Mouse (Mus musculus) intestine, postnatal 0 days (tissue): ENCODE measurements around the gene Plpp7. TPM values are rescaled to one million over a fixed set of nuclear protein-coding genes. Genes with fewer than 3 reads are reported as not detected.

Experiments used
- ATAC-seq: fragments of 200-750 bp; cut with Nextera tagmentation; 2 replicates; pipeline ENCODE4 v1.8.0; 2017; ENCODE audit warnings: mild to moderate bottlenecking, moderate TSS enrichment, moderate library complexity
- H3K27ac ChIP-seq: fragments of 300-500 bp; sonication (generic); 2 replicates; pipeline ENCODE4 v1.5.1; 2014; ENCODE audit warnings: mild to moderate bottlenecking, low read depth, low read length, moderate library complexity
- H3K27me3 ChIP-seq: fragments of 300-500 bp; sonication (generic); replicated peaks from 2 replicates; pipeline ENCODE4 v1.6.1; 2014; ENCODE audit warnings: low read length, mixed read lengths; ENCODE audit not compliant: control insufficient read depth, insufficient read depth
- H3K36me3 ChIP-seq: fragments of 300-500 bp; sonication (generic); 2 replicates; pipeline ENCODE4 v1.6.1; 2014; ENCODE audit warnings: mild to moderate bottlenecking, moderate library complexity; ENCODE audit not compliant: control insufficient read depth, insufficient read depth
- H3K4me1 ChIP-seq: fragments of 300-500 bp; sonication (generic); replicated peaks from 2 replicates; pipeline ENCODE4 v1.6.1; 2014; ENCODE audit warnings: antibody characterized with exemption, low read length, mixed read lengths; ENCODE audit not compliant: control insufficient read depth, insufficient read depth
- H3K4me2 ChIP-seq: fragments of 300-500 bp; sonication (generic); replicated peaks from 2 replicates; pipeline ENCODE4 v1.6.1; 2014; ENCODE audit warnings: low read depth, mild to moderate bottlenecking, moderate library complexity
- H3K4me3 ChIP-seq: fragments of 300-500 bp; sonication (generic); 2 replicates; pipeline ENCODE4 v1.5.1; 2014; ENCODE audit warnings: low read depth, low read length
- H3K9ac ChIP-seq: fragments of 300-500 bp; sonication (generic); 2 replicates; pipeline ENCODE4 v1.6.1; 2014; ENCODE audit warnings: mild to moderate bottlenecking, low read depth, low read length
- H3K9me3 ChIP-seq: fragments of 300-500 bp; sonication (generic); 2 replicates; pipeline ENCODE4 v1.6.1; 2016; ENCODE audit warnings: mixed run types; ENCODE audit not compliant: control insufficient read depth
- CTCF ChIP-seq: sonication (generic); IDR thresholded peaks from 2 replicates; pipeline ENCODE4 v1.5.1; 2016; ENCODE audit warnings: low read depth, mild to moderate bottlenecking, control low read depth, antibody characterized with exemption, moderate library complexity
- WGBS: fragments of 180-500 bp; shearing (Covaris S2); extraction: QIAGEN DNeasy Blood & Tissue Kit; methylation state at CpG from one replicate; pipeline ENCODE4 v1.1.7; 2014; 5-methylcytosine and 5-hydroxymethylcytosine counted together
- polyA plus RNA-seq: library from polyadenylated mRNA; unstranded; fragments of >200 nt; fragmentation: Nextera tagmentation; extraction: Ambion mirVana; gene quantifications from 2 replicates; pipeline ENCODE4 v1.2.1, GENCODE M21; 2015

Plpp7 gene
- polyA plus RNA-seq: 3.1 and 3.8 TPM in 2 replicates

DNA sequence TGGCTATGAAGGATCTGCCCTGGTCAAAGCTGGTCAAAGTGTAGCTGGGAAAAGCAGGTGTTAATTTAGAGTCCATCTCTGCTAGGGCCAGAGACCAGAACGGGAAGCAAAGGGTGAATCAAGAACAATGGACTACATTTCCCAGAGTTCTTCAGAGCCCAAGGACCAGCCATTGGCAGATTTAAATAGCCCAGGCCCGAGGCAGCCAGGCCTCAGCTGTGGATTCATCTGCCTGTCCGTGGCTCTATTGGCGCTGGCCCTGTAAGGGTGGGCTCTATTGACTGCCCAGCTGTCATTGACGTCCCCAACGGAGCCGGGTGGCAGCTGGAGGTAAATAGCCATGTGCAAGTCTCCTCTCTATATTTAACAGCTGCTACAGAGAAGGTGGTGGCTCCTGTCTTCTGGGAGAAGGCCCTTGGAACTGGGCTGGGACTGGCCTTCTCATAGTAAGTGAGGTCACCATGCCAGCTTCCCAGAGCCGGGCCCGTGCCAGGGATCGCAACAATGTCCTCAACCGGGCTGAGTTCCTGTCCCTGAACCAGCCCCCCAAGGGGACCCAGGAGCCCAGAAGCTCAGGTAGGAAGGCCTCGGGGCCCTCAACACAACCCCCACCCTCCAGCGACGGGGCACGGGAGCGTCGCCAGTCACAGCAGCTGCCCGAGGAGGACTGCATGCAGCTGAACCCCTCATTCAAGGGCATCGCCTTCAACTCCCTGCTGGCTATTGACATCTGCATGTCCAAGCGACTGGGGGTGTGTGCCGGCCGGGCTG is at the start of gene Plpp7:
TSS of gene Plpp7 (plus strand) at position 178 of the 771 bp plus-strand sequence.
- Histone ChIP-seq H3K36me3 (no peaks in the 10 kb centered on the region; the same call in 1 of the 2 replicates), H3K27me3 (no peaks in the 10 kb centered on the region), H3K27ac (no peak within 1 kb of the TSS; the same call in 1 of the 2 replicates), H3K9me3 (no peaks in the 10 kb centered on the region), H3K4me3 (peak within 1 kb of the TSS; percentile 29), H3K9ac (peak within 1 kb of the TSS; percentile 17), H3K4me2 (peak within 1 kb of the TSS; percentile 62), H3K4me1 (0 out of 2 replicates have a peak, but pooled peaks cover 3% of the 10 kb centered on the region)
- no peak for ATAC-seq
- TF ChIP-seq CTCF: no peak
- 55% methylated on average over 22 of the region's 22 CpGs for WGBS

GRCm38 (mm10) chr2:32046009-32046408 is 49.3 kb upstream of the Plpp7 start:
- Histone ChIP-seq H3K4me2 (no peak overlapping the region), H3K9ac (no peak overlapping the region), H3K4me1 (no peaks in the 10 kb centered on the region), H3K36me3 (peaks cover 78% of the 10 kb centered on the region), H3K27me3 (no peaks in the 10 kb centered on the region), H3K27ac (no peak overlapping the region), H3K9me3 (no peaks in the 10 kb centered on the region), H3K4me3 (no peak overlapping the region)
- WGBS: 85% methylated on average over 10 of the region's 10 CpGs
- TF ChIP-seq CTCF: no peak
- no peak for ATAC-seq

DNA sequence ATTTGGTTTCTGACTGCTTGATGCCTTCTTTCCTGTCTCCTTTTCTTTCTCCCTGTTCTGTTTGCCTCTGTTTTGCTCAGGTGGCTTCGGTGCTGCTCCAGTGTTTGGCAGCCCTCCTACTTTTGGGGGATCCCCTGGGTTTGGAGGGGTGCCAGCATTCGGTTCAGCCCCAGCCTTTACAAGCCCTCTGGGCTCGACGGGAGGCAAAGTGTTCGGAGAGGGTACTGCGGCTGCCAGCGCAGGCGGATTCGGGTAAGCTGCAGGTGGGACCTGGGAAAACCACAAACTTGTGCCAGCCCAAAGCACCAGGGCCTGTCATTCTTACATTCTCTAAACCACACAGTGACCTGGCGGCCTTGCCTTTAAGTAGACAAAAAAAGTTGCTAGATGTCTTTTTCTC is 48.0 kb upstream of the Plpp7 start:
- Histone ChIP-seq H3K27ac (no peak overlapping the region), H3K27me3 (no peaks in the 10 kb centered on the region), H3K9ac (no peak overlapping the region), H3K9me3 (no peaks in the 10 kb centered on the region), H3K36me3 (peaks cover 81% of the 10 kb centered on the region), H3K4me1 (no peaks in the 10 kb centered on the region), H3K4me3 (no peak overlapping the region), H3K4me2 (no peak overlapping the region)
- no peak for ATAC-seq
- WGBS: 90% methylated on average over 10 of the region's 10 CpGs
- TF ChIP-seq CTCF: no peak

DNA sequence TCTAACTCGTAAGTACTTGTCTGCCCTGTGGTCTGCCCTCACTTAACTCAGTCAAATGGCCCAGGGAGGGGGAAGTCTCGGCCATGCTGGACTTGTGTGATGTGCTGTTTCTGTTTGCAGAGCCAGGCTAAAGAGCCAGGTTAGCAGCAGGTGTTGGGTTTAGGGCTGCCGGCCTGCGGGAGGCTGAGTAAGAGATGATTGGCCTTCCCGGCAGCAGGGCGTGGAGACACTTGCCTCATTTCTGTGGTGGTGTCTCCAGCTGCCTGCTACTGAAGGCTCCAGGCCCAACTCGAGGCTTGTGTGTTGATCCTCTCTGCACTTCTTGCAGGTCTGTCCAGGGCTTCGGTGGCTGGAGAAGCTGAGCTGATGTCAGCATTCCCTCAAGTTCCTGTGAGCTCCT is 43.5 kb upstream of the Plpp7 start:
- Histone ChIP-seq H3K4me2 (no peak overlapping the region), H3K9me3 (no peaks in the 10 kb centered on the region), H3K27ac (no peak overlapping the region), H3K4me1 (no peaks in the 10 kb centered on the region), H3K9ac (no peak overlapping the region), H3K4me3 (no peak overlapping the region), H3K27me3 (no peaks in the 10 kb centered on the region), H3K36me3 (peaks cover 52% of the 10 kb centered on the region)
- no peak for ATAC-seq
- TF ChIP-seq CTCF: no peak
- WGBS: 79% methylated on average over 8 of the region's 8 CpGs

DNA sequence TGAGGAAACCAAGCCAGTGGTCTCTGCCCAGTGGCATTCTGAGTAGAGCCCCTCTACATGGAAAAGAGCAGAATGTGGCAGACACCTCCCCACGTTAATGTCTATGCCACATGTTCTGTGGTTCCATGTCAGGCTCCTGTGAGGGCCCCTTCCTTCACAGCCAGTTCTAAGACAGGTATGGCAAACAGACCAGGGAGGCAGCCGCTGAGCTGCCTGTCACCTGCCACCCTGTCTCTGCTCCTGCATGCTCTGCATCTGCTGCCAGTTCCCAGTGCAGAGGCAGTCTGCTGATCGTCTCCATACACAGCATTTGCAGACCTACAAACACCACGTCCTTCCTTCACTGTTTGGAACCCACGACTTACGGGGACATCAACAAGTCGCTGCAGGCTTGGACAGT is 42.9 kb upstream of the Plpp7 start:
- no peaks in the 10 kb centered on the region for H3K27me3 ChIP-seq
- no peaks in the 10 kb centered on the region for H3K4me1 ChIP-seq
- no peak overlapping the region for H3K27ac ChIP-seq
- TF ChIP-seq CTCF: no peak
- H3K9ac ChIP-seq: no peak overlapping the region
- H3K4me2 ChIP-seq: no peak overlapping the region
- WGBS: 93% methylated on average over 7 of the region's 7 CpGs
- H3K36me3 ChIP-seq: peaks cover 46% of the 10 kb centered on the region
- ATAC-seq: no peak
- no peaks in the 10 kb centered on the region for H3K9me3 ChIP-seq
- no peak overlapping the region for H3K4me3 ChIP-seq

- WGBS: 69% methylated on average over 7 of the region's 7 CpGs
- no peak overlapping the region for H3K4me3 ChIP-seq
- H3K9ac ChIP-seq: no peak overlapping the region
- ATAC-seq: no peak
- no peak overlapping the region for H3K4me2 ChIP-seq
- no peaks in the 10 kb centered on the region for H3K4me1 ChIP-seq
- no peaks in the 10 kb centered on the region for H3K27me3 ChIP-seq
- no peak overlapping the region for H3K27ac ChIP-seq
- H3K36me3 ChIP-seq: peaks cover 18% of the 10 kb centered on the region; the same call in 1 of the 2 replicates
- H3K9me3 ChIP-seq: no peaks in the 10 kb centered on the region
- no peak for TF ChIP-seq CTCF
Observed at GRCm38 (mm10) chr2:32055357-32055965, 39.9 kb upstream of the Plpp7 start.
